Comparison of ENCODE assay signal across 7 mouse cellular contexts in the genomic region with DNA sequence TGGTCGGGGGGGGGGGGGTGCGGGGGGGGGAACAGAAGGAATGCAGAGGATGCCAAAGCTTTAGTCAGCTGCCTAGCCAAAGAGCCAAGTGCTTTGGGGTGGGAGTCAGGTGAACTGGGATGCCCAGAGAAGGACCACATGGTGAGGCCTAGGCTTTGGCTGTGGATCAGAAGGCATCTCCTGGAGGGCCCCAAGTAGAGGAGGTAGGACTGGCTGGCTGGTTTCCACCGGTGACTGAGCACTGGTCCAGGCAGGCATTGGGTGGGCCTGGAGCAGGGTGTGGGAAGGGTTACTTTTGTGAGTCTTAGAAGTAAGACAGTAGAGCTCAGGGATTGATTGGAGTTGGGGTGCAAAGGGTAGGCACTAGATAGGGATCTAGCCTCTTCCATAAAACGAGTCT. TPM values are rescaled to one million over a fixed set of nuclear protein-coding genes. Genes with fewer than 3 reads are reported as not detected.
DNase-seq lines count a peak whose midpoint lies in the region; ATAC-seq lines count a peak whose summit lies in the region.

No protein-coding gene starts in this region.

- no peak overlapping the region for H3K4me3 ChIP-seq in kidney, embryonic 15.5 days (replicated peaks)
- no peak overlapping the region for H3K4me3 ChIP-seq in hindbrain, embryonic 14.5 days (replicated peaks; ENCODE audit: low read length)

- H3K4me2 ChIP-seq in kidney, embryonic 15.5 days = 0 out of 2 replicates have a peak overlapping the region, but pooled peaks have one; percentile 8
- peak overlapping the region; percentile 84; the same call in 1 of the 2 replicates for H3K4me2 ChIP-seq in hindbrain, embryonic 14.5 days (replicated peaks)

- peaks cover 37% of the 10 kb centered on the region for H3K4me1 ChIP-seq in kidney, embryonic 15.5 days
- peaks cover 24% of the 10 kb centered on the region for H3K4me1 ChIP-seq in hindbrain, embryonic 14.5 days (replicated peaks; ENCODE audit: control insufficient read depth, insufficient read depth, low read length)

- no peak overlapping the region for H3K27ac ChIP-seq in kidney, embryonic 15.5 days
- H3K27ac ChIP-seq in hindbrain, embryonic 14.5 days = no peak overlapping the region

- 66% methylated on average over 4 of the region's 4 CpGs for WGBS in kidney, embryonic 15.5 days
- WGBS in hindbrain, embryonic 14.5 days = 91% methylated on average over 2 of the region's 4 CpGs

- no peaks in the 10 kb centered on the region for H3K27me3 ChIP-seq in kidney, embryonic 15.5 days
- no peaks in the 10 kb centered on the region for H3K27me3 ChIP-seq in hindbrain, embryonic 14.5 days (ENCODE audit: control insufficient read depth, insufficient read depth, low read length)

- no peaks in the 10 kb centered on the region for H3K9me3 ChIP-seq in kidney, embryonic 15.5 days (replicated peaks)
- no peaks in the 10 kb centered on the region for H3K9me3 ChIP-seq in hindbrain, embryonic 14.5 days (ENCODE audit: control insufficient read depth, low read length)

- H3K9ac ChIP-seq in kidney, embryonic 15.5 days = no peak overlapping the region
- H3K9ac ChIP-seq in hindbrain, embryonic 14.5 days = no peak overlapping the region

- no peak for DNase-seq in kidney, adult 18-20 months
- peak; percentile 17 to 47 for DNase-seq in urinary bladder, postnatal 4 days (ENCODE audit: low spot score in 2 of 2)
- DNase-seq in urinary bladder, adult 2 months (ENCODE audit: low spot score) = no peak
- DNase-seq in hindbrain, embryonic 14.5 days (ENCODE audit: low spot score) = no peak
- no peak for DNase-seq in natural killer cell, adult 2 months (ENCODE audit: low spot score in 2 of 2)
- DNase-seq in thymus, postnatal 14 days = no peak

- H3K36me3 ChIP-seq in kidney, embryonic 15.5 days = peaks cover 25% of the 10 kb centered on the region
- H3K36me3 ChIP-seq in hindbrain, embryonic 14.5 days (replicated peaks; ENCODE audit: control insufficient read depth, insufficient read depth) = peaks cover 24% of the 10 kb centered on the region

- no peak for ATAC-seq in kidney, embryonic 15.5 days (replicated peaks; ENCODE audit: low FRiP score)
- no peak for ATAC-seq in hindbrain, embryonic 14.5 days (ENCODE audit: low FRiP score)

RNA-seq across cellular contexts. Expression of gene Llgl1, which starts 2.1 kb away (rescaled TPM):
- polyA plus RNA-seq in kidney, embryonic 15.5 days (2015; fragmentation: Nextera tagmentation; extraction: Ambion mirVana) = 52.6 and 61.4 TPM in 2 replicates
- polyA plus RNA-seq in urinary bladder, adult 2 months (2012; rRNA removed) = 26.5 and 28.2 TPM in 2 replicates
- 43.8 and 46.1 TPM in 2 replicates for polyA plus RNA-seq in hindbrain, embryonic 14.5 days (2014; fragmentation: Nextera tagmentation; extraction: Ambion mirVana)

RNA-seq across cellular contexts. Expression of gene Flii, which starts 25.5 kb away (rescaled TPM):
- 78.1 and 79.0 TPM in 2 replicates for polyA plus RNA-seq in kidney, embryonic 15.5 days (2015; fragmentation: Nextera tagmentation; extraction: Ambion mirVana)
- polyA plus RNA-seq in urinary bladder, adult 2 months (2012; rRNA removed) = 175 and 179 TPM in 2 replicates
- polyA plus RNA-seq in hindbrain, embryonic 14.5 days (2014; fragmentation: Nextera tagmentation; extraction: Ambion mirVana) = 62.7 and 64.3 TPM in 2 replicates

RNA-seq across cellular contexts. Expression of gene Mief2, which starts 26.6 kb away (rescaled TPM):
- 15.7 TPM in 2 replicates for polyA plus RNA-seq in kidney, embryonic 15.5 days (2015; fragmentation: Nextera tagmentation; extraction: Ambion mirVana)
- 15.9 and 18.0 TPM in 2 replicates for polyA plus RNA-seq in urinary bladder, adult 2 months (2012; rRNA removed)
- polyA plus RNA-seq in hindbrain, embryonic 14.5 days (2014; fragmentation: Nextera tagmentation; extraction: Ambion mirVana) = 25.6 and 28.0 TPM in 2 replicates

Comparison
In these comparisons a context has a peak if more than half of its experiments do, and no peak if none do; other contexts are left out.
1. DNase-seq: peak in urinary bladder, postnatal 4 days (2 of 2); none in kidney, adult 18-20 months (single experiment), urinary bladder, adult 2 months (single experiment), hindbrain, embryonic 14.5 days (single experiment), natural killer cell, adult 2 months (0 of 2) and thymus, postnatal 14 days (single experiment).